Mouse (Mus musculus) ES-E14 (cell line): Measurements from ENCODE around the gene Mapkbp1.

Source experiments
- ZC3H11A ChIP-seq: IDR thresholded peaks from 2 replicates; pipeline ENCODE4 v1.6.1; 2012; ENCODE audit warnings: low read depth, mild to moderate bottlenecking, inconsistent platforms, low read length, borderline replicate concordance
- ZNF384 ChIP-seq: IDR thresholded peaks from 2 replicates; pipeline ENCODE4 v1.6.1; 2012; ENCODE audit warnings: low read depth, low read length, inconsistent platforms

DNA sequence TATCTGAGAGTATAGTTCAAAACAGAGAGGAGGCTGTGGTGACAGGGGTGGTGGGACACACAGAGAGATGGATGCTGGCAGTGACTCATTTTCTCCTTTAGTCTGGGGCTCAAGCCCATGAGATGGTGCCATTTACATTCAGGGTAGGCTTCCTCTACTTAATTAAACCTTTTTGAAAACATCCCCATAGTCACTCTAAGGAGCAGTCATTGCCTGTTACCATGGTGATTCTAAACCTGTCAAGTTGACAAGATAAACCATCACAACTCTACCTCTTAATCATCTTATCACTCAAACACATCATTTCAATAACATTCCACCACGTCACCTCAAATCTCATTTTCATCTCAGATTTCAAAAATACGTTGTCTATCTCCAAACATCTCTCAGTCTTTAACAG, 31.5 kb downstream of the Mapkbp1 start:
- no peak for TF ChIP-seq ZC3H11A
- no peak for TF ChIP-seq ZNF384
